Mouse (Mus musculus) ovary, adult 18-20 months (tissue): ENCODE results near the gene Reep3.

Source experiments
- DNase-seq: peaks from one replicate; pipeline ENCODE4 v3.0.0; 2022; ENCODE audit warnings: low spot score, mixed read lengths

Reep3 gene

DNA sequence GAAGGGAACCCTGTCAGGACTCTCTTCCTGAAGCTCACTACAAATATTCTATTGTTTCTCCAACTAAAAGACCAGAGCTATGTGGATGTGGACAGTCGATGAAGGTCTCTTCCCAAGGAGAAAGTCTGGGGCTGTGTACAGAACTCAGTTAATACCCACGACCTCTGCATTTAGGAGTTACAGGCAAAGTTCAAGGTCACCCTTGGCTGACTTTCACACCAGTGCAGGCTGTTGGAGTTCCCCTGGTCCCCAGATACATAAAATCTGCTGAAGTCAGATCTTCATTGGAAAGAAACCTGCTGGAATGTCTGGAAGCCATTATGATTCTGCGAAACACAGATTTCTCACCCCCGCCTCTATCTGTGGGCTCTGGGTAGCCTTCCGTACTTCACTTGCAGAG lies 45.3 kb downstream of the Reep3 start:
- DNase-seq, result no peak

GRCm38 (mm10) chr10:67050766-67051165 lies 46.0 kb downstream of the Reep3 start:
- no peak for DNase-seq

DNA sequence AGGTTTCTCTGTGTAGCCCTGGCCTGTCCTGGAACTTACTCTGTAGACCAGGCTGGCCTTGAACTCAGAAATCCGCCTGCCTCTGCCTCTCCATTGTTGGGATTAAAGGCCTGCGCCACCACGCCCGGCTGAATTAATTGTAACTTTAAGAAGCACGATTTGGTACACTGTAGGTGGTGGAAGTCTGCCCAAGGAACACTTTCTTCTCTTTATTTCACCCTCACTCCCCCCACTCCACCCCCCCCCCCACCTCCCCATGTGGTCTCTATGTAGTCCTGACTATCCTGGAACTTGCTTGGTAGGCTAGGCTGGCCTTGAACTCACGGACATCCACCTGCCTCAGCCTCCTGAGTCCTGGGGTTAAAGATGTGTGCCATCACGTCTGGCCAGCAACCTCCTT lies 47.1 kb downstream of the Reep3 start:
- no peak for DNase-seq

DNA sequence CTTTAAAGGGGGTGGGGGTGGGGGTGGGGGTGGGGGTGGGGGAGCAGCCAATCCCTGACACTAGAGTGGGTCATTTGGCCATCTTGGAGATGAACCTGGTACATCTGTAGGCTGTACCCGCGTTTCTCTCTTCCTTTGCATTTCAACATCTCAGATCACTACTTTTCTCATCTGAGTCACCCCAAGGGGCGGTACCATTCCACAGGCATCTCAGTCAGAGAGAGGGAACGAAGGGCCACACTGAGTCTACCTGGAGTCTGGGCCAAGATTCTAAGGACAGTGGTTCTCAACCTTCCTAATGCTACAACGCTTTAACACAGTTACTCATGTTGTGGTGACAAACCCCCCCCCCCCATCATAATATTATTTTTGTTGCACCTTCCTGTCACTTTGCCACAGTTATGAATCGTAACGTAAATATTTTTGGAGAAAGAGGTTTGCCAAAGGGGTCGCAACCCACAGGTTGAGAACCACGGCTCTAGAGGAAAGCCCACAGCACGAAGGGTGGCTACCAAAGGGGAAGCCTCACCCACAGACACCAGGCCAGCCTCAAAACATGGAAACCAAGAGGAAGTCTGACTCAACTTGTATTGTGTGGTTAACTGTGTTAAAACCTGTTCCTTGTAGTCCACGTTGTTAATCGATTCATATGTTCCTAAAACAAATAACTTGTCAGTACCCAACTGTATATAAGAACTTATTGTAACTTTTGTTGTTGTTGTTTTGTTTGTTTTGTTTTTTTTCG lies 47.7 kb downstream of the Reep3 start:
- DNase-seq, result no peak

DNA sequence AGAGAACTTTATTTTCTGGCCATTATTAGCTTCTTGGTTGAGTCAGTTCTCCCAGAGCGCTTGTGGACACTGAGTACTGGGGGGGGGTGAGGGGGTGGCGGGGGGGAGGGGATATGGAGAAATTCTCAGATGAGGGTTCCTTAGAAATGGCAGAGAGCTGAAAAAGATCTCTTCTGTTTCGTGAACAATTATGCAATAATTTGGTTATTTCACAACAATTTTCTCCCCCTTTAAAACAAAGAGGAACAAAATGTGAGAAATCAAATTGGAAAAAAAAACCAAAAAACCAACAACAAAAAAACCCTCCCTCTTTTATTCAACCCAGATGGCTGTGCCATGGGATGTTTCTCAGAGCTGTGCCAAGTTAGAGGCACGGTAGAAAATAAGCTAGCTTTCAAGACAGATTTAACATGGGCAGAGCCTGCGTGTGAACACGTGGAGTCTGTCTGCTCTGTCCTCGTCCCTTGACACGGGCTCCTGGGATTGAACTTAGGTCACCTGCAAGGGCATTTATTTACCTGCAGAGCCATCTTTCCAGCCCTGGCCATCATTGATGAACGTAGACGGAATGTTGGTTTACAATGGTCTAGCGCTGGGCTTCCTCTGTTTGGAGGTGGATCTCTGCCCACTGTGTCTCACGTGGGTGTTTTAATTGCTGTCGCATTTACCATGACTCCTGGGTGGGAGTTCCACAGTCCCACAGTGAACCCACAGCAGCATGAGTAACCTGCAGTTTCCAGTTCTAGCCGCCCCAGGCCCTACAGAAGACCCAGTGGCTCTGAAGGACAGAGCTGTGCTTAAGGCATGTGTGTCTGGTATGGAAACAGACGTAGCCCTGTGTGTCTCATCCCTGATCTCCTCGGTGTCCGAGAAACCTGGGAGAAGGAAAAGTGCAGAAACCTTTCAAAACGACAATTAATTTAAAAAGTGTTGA lies 48.8 kb downstream of the Reep3 start:
- no peak for DNase-seq

DNA sequence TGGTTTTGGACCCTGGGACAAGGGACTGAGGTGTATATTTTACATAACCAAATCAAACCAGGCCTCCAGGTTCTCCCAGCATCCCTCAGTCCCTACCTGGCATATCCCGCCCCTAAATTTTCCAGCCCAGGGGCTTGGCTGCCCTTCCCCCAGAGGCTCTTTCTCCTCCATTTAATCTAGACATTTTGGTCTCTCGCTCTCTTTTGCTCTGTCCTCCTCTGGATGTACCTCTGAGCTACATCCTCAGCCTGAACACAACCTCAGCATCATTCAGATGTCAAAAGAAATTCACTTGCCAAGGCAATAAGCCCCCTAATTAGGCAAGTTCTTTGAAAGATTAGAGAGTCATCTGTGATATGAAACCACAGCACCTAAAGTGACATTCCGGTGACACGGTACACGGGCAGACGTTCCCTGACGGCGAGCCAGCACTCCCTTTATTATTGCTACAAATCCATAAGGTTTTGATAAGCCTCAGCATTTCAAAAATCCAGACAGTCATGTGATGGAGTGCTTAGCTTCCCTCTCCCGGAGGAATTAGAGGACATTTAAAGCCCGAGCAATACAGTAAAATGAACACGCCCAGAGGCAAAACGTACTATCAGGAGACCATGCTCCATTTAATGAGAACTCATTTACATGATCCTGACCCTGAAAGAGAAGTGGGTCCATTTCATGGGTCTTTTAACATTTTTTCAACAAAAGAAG lies 51.4 kb downstream of the Reep3 start:
- DNase-seq, result no peak

- DNase-seq, result no peak
Measured at GRCm38 (mm10) chr10:67044346-67044745, 52.4 kb downstream of the Reep3 start.

- no peak for DNase-seq
Measured at GRCm38 (mm10) chr10:67043236-67043635, 53.5 kb downstream of the Reep3 start.

DNA sequence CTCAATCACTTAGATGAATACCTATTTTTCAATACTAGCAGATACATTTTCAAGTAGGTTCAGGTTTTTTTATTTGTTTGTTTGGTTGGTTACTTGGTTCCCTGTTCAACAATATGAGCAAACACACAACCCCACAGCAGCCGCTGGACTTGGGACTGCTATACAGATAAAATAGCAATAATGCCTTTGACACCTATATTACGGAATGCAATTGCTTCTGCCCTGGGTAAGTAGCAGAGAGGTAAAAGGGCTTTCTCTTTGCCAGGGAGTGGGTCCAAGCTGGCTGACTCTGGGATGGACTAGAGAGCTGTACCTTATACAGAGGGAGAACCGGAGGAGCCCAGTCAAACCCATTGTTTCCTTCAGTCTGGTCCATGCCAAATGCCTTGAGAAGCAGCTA lies 56.3 kb downstream of the Reep3 start:
- no peak for DNase-seq

GRCm38 (mm10) chr10:67039001-67039400 lies 57.7 kb downstream of the Reep3 start:
- no peak for DNase-seq

GRCm38 (mm10) chr10:67036542-67036941 lies 60.2 kb downstream of the Reep3 start:
- DNase-seq, result no peak

DNA sequence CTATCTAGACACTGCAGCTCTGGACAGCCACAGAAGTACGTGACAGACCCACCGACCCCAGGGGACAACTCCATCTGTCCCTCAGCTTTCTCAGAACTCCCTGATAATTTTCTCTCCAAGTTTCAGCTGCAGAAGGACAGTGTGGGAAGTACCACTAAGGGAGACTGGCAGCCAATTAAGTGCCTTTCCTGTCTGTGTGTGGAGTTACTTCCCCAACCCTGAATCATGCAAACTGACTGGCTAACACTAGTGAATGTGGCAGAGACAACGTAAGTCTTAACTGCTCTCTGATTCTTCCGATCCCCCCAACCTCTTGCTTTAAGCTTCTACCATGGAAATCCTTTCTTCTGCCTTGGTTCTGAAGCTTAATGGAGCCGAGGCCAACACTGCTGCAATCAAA lies 60.6 kb downstream of the Reep3 start:
- DNase-seq, result no peak

GRCm38 (mm10) chr10:67031186-67031585 lies 65.6 kb downstream of the Reep3 start:
- DNase-seq, result peak; percentile 38

DNA sequence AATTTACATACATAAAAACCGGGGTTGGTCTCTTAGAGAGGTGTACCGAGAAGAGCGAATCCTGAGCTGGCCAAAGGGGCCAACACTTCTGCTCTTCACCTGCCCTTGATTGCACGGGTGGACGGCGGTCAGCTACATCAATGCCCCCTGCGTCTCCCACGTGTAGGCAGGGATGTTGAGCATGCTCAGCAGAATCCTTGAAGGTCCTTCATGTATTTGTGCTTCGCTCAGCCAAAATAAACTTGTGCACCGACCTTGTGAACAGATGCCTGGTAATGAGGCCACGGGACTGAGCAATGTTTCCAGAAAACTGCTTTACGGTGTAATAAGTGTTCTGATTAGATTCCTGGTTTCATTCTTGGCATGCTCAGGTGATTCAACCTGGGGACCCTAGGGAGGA lies 67.4 kb downstream of the Reep3 start:
- DNase-seq, result peak; percentile 56

DNA sequence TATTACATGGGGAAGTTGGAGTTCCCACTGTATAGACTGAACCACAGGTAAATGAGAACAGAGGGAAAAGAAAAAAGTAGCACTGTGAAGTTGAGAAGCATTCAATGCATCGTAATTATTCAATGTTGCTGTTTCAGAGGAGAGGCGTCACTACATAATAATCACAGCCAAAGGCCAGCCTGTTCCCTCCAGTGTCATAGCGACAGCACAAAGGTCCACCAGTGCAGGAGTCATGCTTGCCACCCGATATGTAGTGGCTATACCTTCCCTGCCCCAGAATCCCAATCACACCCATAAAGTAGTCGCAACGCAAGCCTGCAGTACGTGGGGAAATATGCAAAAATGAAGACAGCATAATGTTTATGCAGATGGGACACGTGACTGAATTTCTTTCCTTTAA lies 70.4 kb downstream of the Reep3 start:
- no peak for DNase-seq

GRCm38 (mm10) chr10:67025573-67026236 lies 71.0 kb downstream of the Reep3 start:
- DNase-seq, result peak; percentile 66

DNA sequence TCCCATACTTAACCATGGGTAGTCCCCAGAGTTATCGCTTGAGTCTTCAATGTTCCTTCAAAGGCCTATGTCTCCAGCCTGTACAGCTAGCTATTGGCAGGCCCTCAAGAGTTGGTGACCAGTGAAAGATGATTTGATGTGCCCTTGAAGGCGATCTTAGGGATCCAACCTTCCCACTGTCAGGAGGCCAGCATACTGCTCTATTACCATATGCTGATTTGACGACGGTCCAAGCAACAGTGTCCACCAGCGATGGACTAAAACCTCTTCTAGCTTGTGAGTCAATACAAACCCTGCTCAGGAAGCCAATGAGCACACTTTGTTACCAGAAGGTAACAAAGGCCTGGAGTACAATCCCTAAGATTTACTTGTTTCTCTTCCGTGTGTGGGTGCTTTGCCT lies 72.4 kb downstream of the Reep3 start:
- no peak for DNase-seq

DNA sequence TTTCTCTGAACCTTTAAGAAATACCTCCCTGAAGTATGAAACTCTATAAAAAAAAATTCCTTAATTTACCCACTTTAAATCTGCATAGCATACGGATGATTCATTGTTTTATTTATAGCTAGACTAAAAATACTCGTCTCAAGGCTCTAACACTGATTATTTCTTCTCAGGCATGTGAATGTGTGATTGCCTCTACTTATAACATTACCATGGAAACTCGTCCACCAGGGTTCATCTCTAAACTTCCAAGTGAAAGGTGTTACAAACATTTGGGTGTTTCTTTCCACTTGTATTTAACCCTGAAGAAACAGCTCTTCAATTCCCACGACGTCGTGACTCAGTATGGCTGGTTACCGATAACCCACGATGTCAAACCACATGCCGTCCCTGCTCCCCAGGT lies 73.7 kb downstream of the Reep3 start:
- no peak for DNase-seq

DNA sequence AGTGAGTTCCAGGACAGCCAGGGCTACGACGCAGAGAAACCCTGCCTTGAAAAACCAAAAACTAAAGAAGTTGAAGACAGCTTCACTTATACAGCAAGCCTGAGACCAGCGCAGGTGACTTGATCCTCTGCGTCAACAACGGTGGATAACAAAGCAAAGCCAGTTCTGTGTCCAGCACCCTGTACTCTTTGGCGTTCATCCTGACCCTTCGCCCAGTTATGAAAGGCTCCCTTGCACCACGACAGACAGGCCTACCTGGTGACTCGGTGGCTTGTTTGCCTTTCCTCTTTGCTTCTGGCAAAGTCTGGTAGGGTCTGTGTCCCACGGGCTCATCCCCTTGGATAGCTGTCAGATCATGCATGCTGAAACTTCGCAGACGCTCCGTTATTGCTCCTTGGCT lies 75.3 kb downstream of the Reep3 start:
- DNase-seq, result no peak

DNA sequence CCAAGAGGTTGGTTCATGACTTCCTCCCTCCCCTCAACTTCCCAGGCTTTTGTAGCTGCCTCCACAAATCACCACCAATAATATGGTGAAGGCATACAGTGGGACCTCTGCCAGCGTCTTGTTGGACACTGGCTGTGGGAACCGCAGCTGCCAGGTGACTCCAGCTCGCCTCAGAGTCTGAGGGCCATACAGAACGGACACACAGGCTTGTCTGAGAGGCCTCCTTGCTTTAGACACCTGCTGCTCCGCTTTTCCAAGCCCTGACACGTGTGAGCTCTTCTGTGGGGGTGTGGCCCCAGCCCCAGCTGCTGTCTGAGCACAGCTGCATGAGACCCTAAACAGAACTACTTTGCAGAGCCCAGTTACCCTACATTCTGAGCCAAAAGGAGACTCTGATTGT lies 77.9 kb downstream of the Reep3 start:
- DNase-seq, result no peak

- DNase-seq, result no peak
Measured at GRCm38 (mm10) chr10:67017891-67018290, 78.9 kb downstream of the Reep3 start.

DNA sequence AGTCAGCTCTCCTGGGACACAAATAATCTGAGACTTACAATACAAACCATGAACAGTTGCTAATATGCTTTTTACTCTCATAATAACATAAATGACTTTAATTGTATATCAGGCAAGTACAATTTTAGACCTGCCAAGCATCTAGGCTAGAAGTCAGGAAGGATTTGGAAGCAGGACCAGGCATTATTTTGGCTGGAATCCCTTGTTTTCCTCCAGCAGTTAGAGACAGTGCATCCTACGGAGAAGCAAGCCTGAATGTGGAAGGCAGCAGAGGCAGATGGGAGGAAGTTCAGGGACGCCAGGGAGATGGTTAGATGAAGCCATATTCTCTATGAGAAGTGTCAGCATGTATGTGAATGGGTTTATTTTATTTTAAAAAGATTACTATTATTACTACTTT lies 79.4 kb downstream of the Reep3 start:
- DNase-seq, result no peak
